Mouse (Mus musculus): ENCODE results near the gene Mthfd1l. TPM values are rescaled to one million over a fixed set of nuclear protein-coding genes. Genes with fewer than 3 reads are reported as not detected.

Mthfd1l gene
- polyA plus RNA-seq, 1 experiment from 2014 or later, result 5.3 TPM

GRCm38 (mm10) chr10:4135100-4135764 is 162.3 kb downstream of the Mthfd1l start:
- H3K4me1 ChIP-seq (replicated peaks; ENCODE audit: control insufficient read depth, insufficient read depth, low read length), result no peaks in the 10 kb centered on the region
- H3K27me3 ChIP-seq (replicated peaks; ENCODE audit: control insufficient read depth, insufficient read depth, low read length), result no peaks in the 10 kb centered on the region
- WGBS, result 93% methylated on average over 5 of the region's 5 CpGs
- ATAC-seq, result no peak
- no peak overlapping the region for H3K9ac ChIP-seq (ENCODE audit: low read depth, low read length)
- H3K27ac ChIP-seq (ENCODE audit: low read depth, low read length), result no peak overlapping the region
- no peak for TF ChIP-seq CTCF (IDR thresholded peaks at IDR 0.05; ENCODE audit: low read depth)
- no peaks in the 10 kb centered on the region for H3K9me3 ChIP-seq (ENCODE audit: control insufficient read depth)
- no peak overlapping the region for H3K4me3 ChIP-seq (ENCODE audit: low read depth, low read length)
- H3K36me3 ChIP-seq (ENCODE audit: control insufficient read depth, insufficient read depth), result no peaks in the 10 kb centered on the region
- no peak overlapping the region for H3K4me2 ChIP-seq (replicated peaks; ENCODE audit: low read depth)

- Histone ChIP-seq H3K4me1 (replicated peaks; ENCODE audit: control insufficient read depth, insufficient read depth, low read length) (no peaks in the 10 kb centered on the region), H3K27ac (ENCODE audit: low read depth, low read length) (no peak overlapping the region), H3K4me2 (replicated peaks; ENCODE audit: low read depth) (no peak overlapping the region), H3K9ac (ENCODE audit: low read depth, low read length) (no peak overlapping the region), H3K4me3 (ENCODE audit: low read depth, low read length) (no peak overlapping the region), H3K9me3 (ENCODE audit: control insufficient read depth) (no peaks in the 10 kb centered on the region), H3K27me3 (replicated peaks; ENCODE audit: control insufficient read depth, insufficient read depth, low read length) (no peaks in the 10 kb centered on the region), H3K36me3 (ENCODE audit: control insufficient read depth, insufficient read depth) (no peaks in the 10 kb centered on the region)
- WGBS, result 80% methylated on average over 3 of the region's 3 CpGs
- TF ChIP-seq CTCF (IDR thresholded peaks at IDR 0.05; ENCODE audit: low read depth), result no peak
- no peak for ATAC-seq
Measured at GRCm38 (mm10) chr10:4139531-4139930, 166.6 kb downstream of the Mthfd1l start.

- Histone ChIP-seq H3K4me2 (replicated peaks; ENCODE audit: low read depth) (no peak overlapping the region), H3K27me3 (replicated peaks; ENCODE audit: control insufficient read depth, insufficient read depth, low read length) (no peaks in the 10 kb centered on the region), H3K27ac (ENCODE audit: low read depth, low read length) (no peak overlapping the region), H3K4me1 (replicated peaks; ENCODE audit: control insufficient read depth, insufficient read depth, low read length) (no peaks in the 10 kb centered on the region), H3K9me3 (ENCODE audit: control insufficient read depth) (no peaks in the 10 kb centered on the region), H3K36me3 (ENCODE audit: control insufficient read depth, insufficient read depth) (no peaks in the 10 kb centered on the region), H3K9ac (ENCODE audit: low read depth, low read length) (no peak overlapping the region), H3K4me3 (ENCODE audit: low read depth, low read length) (no peak overlapping the region)
- ATAC-seq, result no peak
- 86% methylated on average over 7 of the region's 7 CpGs for WGBS
- no peak for TF ChIP-seq CTCF (IDR thresholded peaks at IDR 0.05; ENCODE audit: low read depth)
Measured at GRCm38 (mm10) chr10:4141689-4142088, 168.8 kb downstream of the Mthfd1l start.

GRCm38 (mm10) chr10:4142816-4143215 is 169.9 kb downstream of the Mthfd1l start:
- H3K4me1 ChIP-seq (replicated peaks; ENCODE audit: control insufficient read depth, insufficient read depth, low read length), result no peaks in the 10 kb centered on the region
- WGBS, result 86% methylated on average over 10 of the region's 10 CpGs
- H3K4me2 ChIP-seq (replicated peaks; ENCODE audit: low read depth), result no peak overlapping the region
- H3K27me3 ChIP-seq (replicated peaks; ENCODE audit: control insufficient read depth, insufficient read depth, low read length), result no peaks in the 10 kb centered on the region
- no peaks in the 10 kb centered on the region for H3K9me3 ChIP-seq (ENCODE audit: control insufficient read depth)
- no peaks in the 10 kb centered on the region for H3K36me3 ChIP-seq (ENCODE audit: control insufficient read depth, insufficient read depth)
- no peak overlapping the region for H3K9ac ChIP-seq (ENCODE audit: low read depth, low read length)
- TF ChIP-seq CTCF (IDR thresholded peaks at IDR 0.05; ENCODE audit: low read depth), result no peak
- no peak overlapping the region for H3K27ac ChIP-seq (ENCODE audit: low read depth, low read length)
- no peak for ATAC-seq
- H3K4me3 ChIP-seq (ENCODE audit: low read depth, low read length), result no peak overlapping the region

GRCm38 (mm10) chr10:4143381-4143780 is 170.5 kb downstream of the Mthfd1l start:
- no peaks in the 10 kb centered on the region for H3K36me3 ChIP-seq (ENCODE audit: control insufficient read depth, insufficient read depth)
- no peak overlapping the region for H3K4me3 ChIP-seq (ENCODE audit: low read depth, low read length)
- H3K4me2 ChIP-seq (replicated peaks; ENCODE audit: low read depth), result no peak overlapping the region
- no peaks in the 10 kb centered on the region for H3K27me3 ChIP-seq (replicated peaks; ENCODE audit: control insufficient read depth, insufficient read depth, low read length)
- no peak for TF ChIP-seq CTCF (IDR thresholded peaks at IDR 0.05; ENCODE audit: low read depth)
- no peak overlapping the region for H3K9ac ChIP-seq (ENCODE audit: low read depth, low read length)
- no peaks in the 10 kb centered on the region for H3K9me3 ChIP-seq (ENCODE audit: control insufficient read depth)
- H3K4me1 ChIP-seq (replicated peaks; ENCODE audit: control insufficient read depth, insufficient read depth, low read length), result no peaks in the 10 kb centered on the region
- 84% methylated on average over 1 of the region's 1 CpGs for WGBS
- no peak for ATAC-seq
- H3K27ac ChIP-seq (ENCODE audit: low read depth, low read length), result no peak overlapping the region

- Histone ChIP-seq H3K9ac (ENCODE audit: low read depth, low read length) (no peak overlapping the region), H3K27me3 (replicated peaks; ENCODE audit: control insufficient read depth, insufficient read depth, low read length) (no peaks in the 10 kb centered on the region), H3K4me3 (ENCODE audit: low read depth, low read length) (no peak overlapping the region), H3K4me2 (replicated peaks; ENCODE audit: low read depth) (no peak overlapping the region), H3K9me3 (ENCODE audit: control insufficient read depth) (no peaks in the 10 kb centered on the region), H3K27ac (ENCODE audit: low read depth, low read length) (no peak overlapping the region), H3K4me1 (replicated peaks; ENCODE audit: control insufficient read depth, insufficient read depth, low read length) (no peaks in the 10 kb centered on the region), H3K36me3 (ENCODE audit: control insufficient read depth, insufficient read depth) (no peaks in the 10 kb centered on the region; the same call in 1 of the 2 replicates)
- TF ChIP-seq CTCF (IDR thresholded peaks at IDR 0.05; ENCODE audit: low read depth), result peak; percentile 11; the same call in 1 of the 2 replicates
- no peak for ATAC-seq
- 62% methylated on average over 16 of the region's 16 CpGs for WGBS
Measured at GRCm38 (mm10) chr10:4145080-4145807, 172.3 kb downstream of the Mthfd1l start.
